Mouse (Mus musculus): ENCODE data around the gene Akap8l. TPM values are rescaled to one million over a fixed set of nuclear protein-coding genes. Genes with fewer than 3 reads are reported as not detected.
A peak's percentile ranks its signal among the peaks of the same experiment; 100 is the strongest.

The Akap8l gene
- total RNA-seq (2021): 100 to 1,000 TPM; 220 to 238 TPM
- long read RNA-seq, experiment 1, full-length matches to known transcripts: 57 of 132 reads
- long read RNA-seq, experiment 1, partial matches to known transcripts: 19 of 132 reads
- long read RNA-seq, experiment 1, other reads (novel, unspliced or antisense): 56 of 132 reads
- long read RNA-seq, experiment 2, full-length matches to known transcripts: 51 of 151 reads
- long read RNA-seq, experiment 2, partial matches to known transcripts: 24 of 151 reads
- long read RNA-seq, experiment 2, other reads (novel, unspliced or antisense): 76 of 151 reads

- Histone ChIP-seq H3K27ac (peak within 1 kb of the TSS; percentile 98), H3K4me3 (peak within 1 kb of the TSS; percentile 80)
- DNase-seq (ENCODE audit: low spot score in 2 of 2): peak; percentile 97 to 99
- TF ChIP-seq CTCF (conservative IDR thresholded peaks at IDR 0.05): no peak
Measured at GRCm38 (mm10) chr17:32350382-32350983, at the start of gene Akap8l. Gene Akap8l, minus strand, starts transcription at chr17:32350607.

DNA sequence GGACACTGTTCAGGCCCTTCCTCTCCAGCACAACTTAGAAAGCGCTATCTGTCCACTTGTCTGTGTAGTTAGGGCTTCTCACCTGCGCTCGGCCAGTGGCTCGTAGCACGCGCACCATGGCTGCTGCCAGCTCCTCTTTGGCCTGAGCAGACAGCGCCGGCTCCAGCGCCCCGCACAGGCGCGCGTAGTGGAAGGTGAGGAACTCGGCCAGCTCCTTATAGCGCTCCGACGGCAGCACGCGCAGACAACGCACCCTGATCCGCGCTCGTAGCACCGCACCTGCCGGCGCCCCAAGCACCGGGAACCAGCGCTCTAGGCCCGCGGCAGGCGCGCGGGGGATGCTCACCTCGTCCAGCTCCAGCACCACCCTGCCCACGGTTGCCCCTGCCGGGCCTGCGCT, 45.9 kb upstream of the Akap8l start:
- no peak for TF ChIP-seq CTCF (conservative IDR thresholded peaks at IDR 0.05)
- no peak overlapping the region for H3K27ac ChIP-seq
- no peak overlapping the region for H3K4me3 ChIP-seq
- DNase-seq (ENCODE audit: low spot score in 2 of 2): no peak

DNA sequence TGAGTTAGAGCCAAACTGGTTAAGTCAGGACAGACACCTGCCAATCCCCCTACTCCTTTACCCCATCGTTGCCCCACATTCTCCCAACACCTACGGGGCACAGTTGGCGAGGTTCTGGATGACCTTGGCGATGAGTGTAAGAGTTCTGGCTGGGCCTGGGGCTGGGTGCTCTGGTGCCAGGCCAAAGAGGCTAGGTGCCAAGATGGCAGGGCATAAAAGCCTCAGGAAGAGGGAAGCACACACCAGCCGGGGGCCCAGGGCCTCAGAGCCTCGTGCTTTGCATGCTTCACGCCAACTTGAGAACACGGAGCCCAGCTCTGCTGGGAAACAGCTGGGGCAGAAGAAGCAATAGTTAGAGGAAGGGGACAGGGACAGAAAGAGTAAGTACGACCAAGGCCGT, 43.5 kb upstream of the Akap8l start:
- DNase-seq (ENCODE audit: low spot score in 2 of 2): no peak
- no peak for TF ChIP-seq CTCF (conservative IDR thresholded peaks at IDR 0.05)
- Histone ChIP-seq H3K4me3 (no peak overlapping the region), H3K27ac (no peak overlapping the region)

DNA sequence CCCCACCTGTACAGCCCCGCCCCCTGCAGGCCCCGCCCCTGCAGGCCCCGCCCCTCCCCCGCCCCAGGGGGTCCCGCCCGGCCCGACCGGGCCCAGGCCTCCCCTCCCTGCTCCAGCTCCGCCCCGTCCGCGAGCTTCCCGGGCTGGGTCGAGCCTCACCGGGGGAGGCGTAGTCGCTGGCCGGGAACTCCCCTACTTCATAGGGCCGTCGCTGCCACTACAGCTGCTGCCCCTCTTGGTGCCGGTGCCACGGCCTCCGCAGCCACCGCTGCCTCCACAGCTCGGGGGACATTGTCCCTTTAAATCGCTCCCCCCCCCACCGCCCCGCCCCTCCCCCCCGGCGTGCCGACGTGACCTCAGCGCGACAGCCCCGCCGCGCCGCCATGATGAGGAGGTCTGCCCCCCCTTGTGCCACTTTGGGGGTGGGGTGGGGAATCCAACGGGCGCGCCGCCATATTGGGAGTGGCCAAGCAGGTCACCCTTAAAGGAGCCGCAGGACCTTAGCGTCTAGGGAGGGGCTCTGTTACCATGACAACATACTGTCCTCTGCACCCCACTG, 38.8 kb upstream of the Akap8l start, which contains the start of gene Wiz:
Gene Wiz, minus strand, starts transcription at position 339 of the 559 bp plus-strand sequence.
- peak within 1 kb of the TSS; percentile 92 for H3K4me3 ChIP-seq
- TF ChIP-seq CTCF (conservative IDR thresholded peaks at IDR 0.05): peak; percentile 7; the same call in 1 of the 2 replicates
- DNase-seq (ENCODE audit: low spot score in 2 of 2): peak; percentile 95 to 96
- H3K27ac ChIP-seq: peak within 1 kb of the TSS; percentile 95

DNA sequence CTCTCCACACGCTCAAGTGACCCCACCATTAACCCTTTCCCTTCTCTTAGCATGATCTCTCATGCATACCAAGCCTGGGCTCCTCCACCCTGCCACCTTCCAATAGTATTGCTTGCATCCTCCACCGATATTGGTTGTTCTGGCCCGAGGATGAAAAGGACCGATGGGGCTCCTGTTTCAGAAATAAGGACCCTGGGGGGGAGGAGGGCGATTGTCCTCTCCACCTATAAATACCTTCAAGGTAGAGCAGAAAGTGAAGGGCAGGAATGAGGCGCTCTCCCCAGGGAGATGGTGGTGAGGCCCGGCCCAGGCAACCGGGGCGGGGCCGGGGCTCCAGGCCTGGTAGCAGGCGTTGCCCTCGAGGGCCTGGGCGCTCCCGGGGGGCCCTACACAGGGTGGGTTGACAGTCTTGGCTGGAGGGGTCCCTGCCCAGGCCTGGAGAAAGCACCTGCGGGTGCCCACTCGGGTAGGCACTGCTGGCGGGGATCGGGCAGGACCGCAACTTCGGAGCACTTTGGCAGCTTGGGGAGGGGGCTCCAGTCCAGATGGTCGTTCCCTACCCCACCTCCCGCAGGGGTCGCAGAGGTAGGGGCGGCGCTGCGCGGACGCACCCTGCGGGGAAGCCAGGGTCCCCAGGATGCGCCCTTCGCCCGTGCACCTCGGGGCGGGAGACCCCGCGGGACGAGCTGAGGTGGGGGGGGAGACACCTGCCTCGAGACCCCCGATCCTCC, 38.1 kb upstream of the Akap8l start:
- peak overlapping the region; percentile 92 for H3K4me3 ChIP-seq
- peak overlapping the region; percentile 95 for H3K27ac ChIP-seq
- DNase-seq (ENCODE audit: low spot score in 2 of 2): peak in 1 of 2 experiments; percentile 27
- TF ChIP-seq CTCF (conservative IDR thresholded peaks at IDR 0.05): no peak

DNA sequence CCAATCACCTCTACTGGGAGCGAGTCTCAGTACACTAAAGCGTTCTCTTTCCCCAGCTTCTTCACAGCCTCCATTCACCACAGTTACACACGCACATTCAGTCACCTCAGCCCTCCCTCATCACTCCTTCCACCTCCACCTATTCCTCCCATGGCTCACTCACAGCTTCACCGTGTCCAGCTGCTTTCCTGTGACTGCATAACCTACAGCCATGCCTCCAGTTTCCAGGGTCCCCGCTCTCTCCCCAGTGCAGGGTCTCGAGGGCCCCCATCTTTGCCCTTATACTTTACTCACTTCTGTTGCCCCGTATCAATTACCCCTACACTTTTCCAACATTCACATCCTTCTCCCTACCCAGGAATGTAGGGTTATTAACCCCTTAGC, 37.6 kb upstream of the Akap8l start:
- no peak for DNase-seq (ENCODE audit: low spot score in 2 of 2)
- TF ChIP-seq CTCF (conservative IDR thresholded peaks at IDR 0.05): no peak
- H3K27ac ChIP-seq: peak overlapping the region; percentile 95

DNA sequence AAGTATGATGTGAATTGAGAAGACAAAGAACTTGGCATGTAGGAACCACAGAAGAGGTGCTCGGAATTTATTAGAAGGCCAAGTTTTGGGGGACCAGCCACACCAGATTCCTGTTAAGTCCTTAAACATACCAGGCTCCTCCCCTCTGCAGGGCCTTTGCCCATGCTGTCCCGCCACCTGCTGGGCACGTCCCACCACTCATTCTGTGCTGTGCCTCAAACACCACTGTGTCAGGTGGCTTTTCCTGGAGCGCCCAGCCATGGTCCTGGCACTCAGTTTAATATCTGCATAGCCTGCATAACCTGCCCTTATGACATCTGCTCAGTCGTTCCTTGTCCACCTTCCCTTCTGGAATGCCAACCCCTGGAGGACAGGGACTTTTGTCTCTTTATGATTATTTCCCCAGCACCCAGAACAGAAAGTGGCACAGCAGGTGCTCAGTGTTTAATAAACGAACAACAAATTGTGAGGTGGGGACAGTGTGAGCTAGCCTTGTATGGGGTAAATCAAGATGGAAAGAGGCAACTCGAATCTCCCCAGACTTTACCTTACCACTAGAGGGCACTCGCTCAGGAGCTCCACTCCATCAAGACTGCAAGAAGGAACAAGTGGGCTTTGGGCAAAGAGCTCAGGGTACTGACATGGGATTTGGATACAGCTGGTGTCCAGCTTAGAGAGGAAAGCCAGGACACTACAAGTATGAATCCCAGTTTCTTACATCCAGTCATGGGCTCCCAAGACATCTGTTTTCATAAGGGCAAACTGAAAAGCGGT, 36.4 kb upstream of the Akap8l start:
- TF ChIP-seq CTCF (conservative IDR thresholded peaks at IDR 0.05): peak; percentile 89
- H3K27ac ChIP-seq: no peak overlapping the region
- peak in 1 of 2 experiments; percentile 57 for DNase-seq (ENCODE audit: low spot score in 2 of 2)
- no peak overlapping the region for H3K4me3 ChIP-seq

More for the DNA sequence above, 37.6 kb upstream of the Akap8l start:
- peak overlapping the region; percentile 92 for H3K4me3 ChIP-seq

DNA sequence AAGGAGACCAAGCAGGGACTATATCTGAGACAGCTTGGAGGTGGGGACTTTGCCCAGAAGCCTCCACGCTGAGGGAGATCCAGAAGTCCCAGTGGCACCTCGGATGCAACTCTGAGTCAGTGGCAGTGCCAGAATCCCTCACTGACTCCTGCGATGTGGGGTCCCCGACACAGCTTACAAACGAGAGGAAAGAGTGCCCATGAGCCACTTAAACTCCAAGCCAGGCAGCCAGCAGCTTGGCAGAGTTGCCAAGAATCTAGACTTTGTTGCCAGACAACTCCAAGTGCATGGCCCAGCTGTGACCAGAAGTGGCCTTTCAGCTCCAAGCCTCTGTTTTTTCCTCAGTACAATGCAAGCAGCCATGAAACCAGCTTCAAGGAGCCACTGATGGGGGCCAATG, 33.3 kb upstream of the Akap8l start:
- no peak for TF ChIP-seq CTCF (conservative IDR thresholded peaks at IDR 0.05)
- H3K27ac ChIP-seq: no peak overlapping the region
- no peak for DNase-seq (ENCODE audit: low spot score in 2 of 2)

GRCm38 (mm10) chr17:32382576-32382975, 32.2 kb upstream of the Akap8l start:
- Histone ChIP-seq H3K27ac (no peak overlapping the region), H3K4me3 (no peak overlapping the region)
- no peak for TF ChIP-seq CTCF (conservative IDR thresholded peaks at IDR 0.05)
- DNase-seq (ENCODE audit: low spot score in 2 of 2): no peak

More for the DNA sequence above, 33.3 kb upstream of the Akap8l start:
- H3K4me3 ChIP-seq: no peak overlapping the region

GRCm38 (mm10) chr17:32378786-32379185, 28.4 kb upstream of the Akap8l start:
- no peak for TF ChIP-seq CTCF (conservative IDR thresholded peaks at IDR 0.05)
- no peak overlapping the region for H3K4me3 ChIP-seq

GRCm38 (mm10) chr17:32377137-32377536, 26.7 kb upstream of the Akap8l start:
- no peak for DNase-seq (ENCODE audit: low spot score in 2 of 2)
- TF ChIP-seq CTCF (conservative IDR thresholded peaks at IDR 0.05): no peak
- Histone ChIP-seq H3K4me3 (no peak overlapping the region), H3K27ac (no peak overlapping the region)

More at GRCm38 (mm10) chr17:32378786-32379185, 28.4 kb upstream of the Akap8l start:
- DNase-seq (ENCODE audit: low spot score in 2 of 2): no peak
- no peak overlapping the region for H3K27ac ChIP-seq

GRCm38 (mm10) chr17:32376475-32376874, 26.1 kb upstream of the Akap8l start:
- no peak for DNase-seq (ENCODE audit: low spot score in 2 of 2)
- TF ChIP-seq CTCF (conservative IDR thresholded peaks at IDR 0.05): no peak
- no peak overlapping the region for H3K27ac ChIP-seq
- no peak overlapping the region for H3K4me3 ChIP-seq

Measured in layer of hippocampus, adult 2 months (tissue).